Mouse (Mus musculus) hindbrain, embryonic 11.5 days (tissue): ENCODE results near the gene Tbc1d22b. TPM values are rescaled to one million over a fixed set of nuclear protein-coding genes. Genes with fewer than 3 reads are reported as not detected.
A peak's percentile ranks its signal among the peaks of the same experiment; 100 is the strongest.

Experiments
- ATAC-seq: fragments of 200-750 bp; cut with Nextera tagmentation; 2 replicates; pipeline ENCODE4 v1.8.0; 2017; ENCODE audit warnings: mild to moderate bottlenecking, moderate TSS enrichment, moderate library complexity; ENCODE audit not compliant: low FRiP score
- DNase-seq: peaks from one replicate; pipeline ENCODE4 v3.0.0-alpha.2; 2015; ENCODE audit warnings: low spot score
- H3K27ac ChIP-seq: fragments of 300-500 bp; sonication (generic); 2 replicates; pipeline ENCODE4 v1.5.1; 2014; ENCODE audit warnings: mild to moderate bottlenecking, low read depth, low read length
- H3K27me3 ChIP-seq: fragments of 300-500 bp; sonication (generic); 2 replicates; pipeline ENCODE4 v1.6.1; 2014; ENCODE audit warnings: mild to moderate bottlenecking, low read length, moderate library complexity, mixed read lengths; ENCODE audit not compliant: control insufficient read depth, insufficient read depth
- H3K36me3 ChIP-seq: fragments of 300-500 bp; sonication (generic); 2 replicates; pipeline ENCODE4 v1.6.1; 2014; ENCODE audit warnings: mild to moderate bottlenecking, low read length, moderate library complexity, mixed read lengths; ENCODE audit not compliant: control insufficient read depth, insufficient read depth
- H3K4me1 ChIP-seq: fragments of 300-500 bp; sonication (generic); replicated peaks from 2 replicates; pipeline ENCODE4 v1.6.1; 2014; ENCODE audit warnings: low read length, mixed read lengths; ENCODE audit not compliant: control insufficient read depth, insufficient read depth
- H3K4me2 ChIP-seq: fragments of 300-500 bp; sonication (generic); replicated peaks from 2 replicates; pipeline ENCODE4 v1.6.1; 2014; ENCODE audit warnings: mild to moderate bottlenecking, low read depth, low read length
- H3K4me3 ChIP-seq: fragments of 300-500 bp; sonication (generic); 2 replicates; pipeline ENCODE4 v1.5.1; 2014; ENCODE audit warnings: low read depth, low read length
- H3K9ac ChIP-seq: fragments of 300-500 bp; sonication (generic); 2 replicates; pipeline ENCODE4 v1.6.1; 2014; ENCODE audit warnings: low read depth, low read length
- H3K9me3 ChIP-seq: fragments of 300-500 bp; sonication (generic); 2 replicates; pipeline ENCODE4 v1.6.1; 2016; ENCODE audit warnings: low read length; ENCODE audit not compliant: control insufficient read depth
- WGBS: fragments of 180-500 bp; shearing (Covaris S2); extraction: QIAGEN DNeasy Blood & Tissue Kit; methylation state at CpG from one replicate; pipeline ENCODE4 v1.1.7; 2014; 5-methylcytosine and 5-hydroxymethylcytosine counted together
- polyA plus RNA-seq: library from polyadenylated mRNA; unstranded; fragments of >200 nt; fragmentation: Nextera tagmentation; extraction: Ambion mirVana; gene quantifications from 2 replicates; pipeline ENCODE4 v1.2.1, GENCODE M21; 2014

Gene Tbc1d22b
- polyA plus RNA-seq, 1 experiment from 2014 or later = 15.3 TPM

- 78% methylated on average over 10 of the region's 10 CpGs for WGBS
- H3K27me3 ChIP-seq = no peaks in the 10 kb centered on the region
- H3K9me3 ChIP-seq = no peaks in the 10 kb centered on the region
- no peak overlapping the region for H3K27ac ChIP-seq
- no peaks in the 10 kb centered on the region for H3K36me3 ChIP-seq
- ATAC-seq (no peak), DNase-seq (no peak)
- H3K4me2 ChIP-seq = no peak overlapping the region
- no peak overlapping the region for H3K9ac ChIP-seq
- no peaks in the 10 kb centered on the region for H3K4me1 ChIP-seq
- H3K4me3 ChIP-seq = no peak overlapping the region
Measured at GRCm38 (mm10) chr17:29531757-29532384, 17.7 kb upstream of the Tbc1d22b start.

- ATAC-seq = no peak
Measured at GRCm38 (mm10) chr17:29533866-29534265, 15.7 kb upstream of the Tbc1d22b start.

GRCm38 (mm10) chr17:29540426-29540825 lies 9.2 kb upstream of the Tbc1d22b start:
- Histone ChIP-seq H3K9ac (no peak overlapping the region), H3K9me3 (no peaks in the 10 kb centered on the region), H3K4me1 (no peaks in the 10 kb centered on the region), H3K4me3 (no peak overlapping the region), H3K27me3 (no peaks in the 10 kb centered on the region), H3K27ac (no peak overlapping the region), H3K36me3 (no peaks in the 10 kb centered on the region), H3K4me2 (no peak overlapping the region)
- WGBS = 85% methylated on average over 8 of the region's 8 CpGs
- no peak for ATAC-seq
- DNase-seq = no peak

More at GRCm38 (mm10) chr17:29533866-29534265, 15.7 kb upstream of the Tbc1d22b start:
- WGBS = 94% methylated on average over 11 of the region's 11 CpGs
- Histone ChIP-seq H3K4me1 (no peaks in the 10 kb centered on the region), H3K9me3 (no peaks in the 10 kb centered on the region), H3K4me3 (no peak overlapping the region), H3K27ac (no peak overlapping the region), H3K9ac (no peak overlapping the region), H3K4me2 (no peak overlapping the region), H3K36me3 (no peaks in the 10 kb centered on the region), H3K27me3 (no peaks in the 10 kb centered on the region)
- DNase-seq = no peak

DNA sequence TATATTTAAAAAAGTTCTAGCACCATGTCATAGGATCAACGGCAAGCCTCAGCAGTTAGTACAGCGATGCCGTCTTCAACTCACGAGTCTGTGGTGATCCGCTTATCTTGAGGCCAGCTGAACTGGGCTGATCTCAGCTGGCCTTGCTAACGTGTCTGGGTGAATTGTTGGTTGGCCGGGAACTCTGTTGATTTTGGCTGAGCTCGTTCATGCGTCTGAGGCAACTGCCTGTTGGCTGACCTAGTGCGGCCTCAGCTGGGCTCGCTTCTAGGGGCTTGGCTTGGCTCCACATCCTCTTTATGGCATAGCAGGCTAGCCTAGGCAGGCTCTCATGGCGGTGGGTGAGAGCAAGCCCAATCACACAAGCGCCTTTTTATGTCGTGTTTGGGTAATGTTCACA lies 8.2 kb upstream of the Tbc1d22b start:
- no peaks in the 10 kb centered on the region for H3K36me3 ChIP-seq
- H3K4me2 ChIP-seq = no peak overlapping the region
- 81% methylated on average over 14 of the region's 14 CpGs for WGBS
- H3K4me1 ChIP-seq = no peaks in the 10 kb centered on the region
- H3K27ac ChIP-seq = no peak overlapping the region
- DNase-seq (no peak), ATAC-seq (no peak)
- H3K4me3 ChIP-seq = no peak overlapping the region
- H3K9me3 ChIP-seq = no peaks in the 10 kb centered on the region
- no peak overlapping the region for H3K9ac ChIP-seq
- H3K27me3 ChIP-seq = no peaks in the 10 kb centered on the region

GRCm38 (mm10) chr17:29542831-29543690 lies 6.5 kb upstream of the Tbc1d22b start:
- Histone ChIP-seq H3K27me3 (no peaks in the 10 kb centered on the region), H3K9ac (no peak overlapping the region), H3K36me3 (no peaks in the 10 kb centered on the region), H3K4me2 (no peak overlapping the region), H3K9me3 (no peaks in the 10 kb centered on the region), H3K27ac (no peak overlapping the region), H3K4me3 (no peak overlapping the region), H3K4me1 (no peaks in the 10 kb centered on the region)
- no peak for DNase-seq
- 89% methylated on average over 19 of the region's 19 CpGs for WGBS
- ATAC-seq = no peak

- no peak for DNase-seq
- no peak for ATAC-seq
- Histone ChIP-seq H3K27me3 (no peaks in the 10 kb centered on the region), H3K27ac (no peak overlapping the region), H3K4me2 (no peak overlapping the region), H3K9me3 (no peaks in the 10 kb centered on the region), H3K36me3 (no peaks in the 10 kb centered on the region), H3K9ac (no peak overlapping the region), H3K4me1 (no peaks in the 10 kb centered on the region), H3K4me3 (no peak overlapping the region)
- WGBS = 75% methylated on average over 2 of the region's 2 CpGs
Measured at GRCm38 (mm10) chr17:29544064-29544463, 5.5 kb upstream of the Tbc1d22b start.

DNA sequence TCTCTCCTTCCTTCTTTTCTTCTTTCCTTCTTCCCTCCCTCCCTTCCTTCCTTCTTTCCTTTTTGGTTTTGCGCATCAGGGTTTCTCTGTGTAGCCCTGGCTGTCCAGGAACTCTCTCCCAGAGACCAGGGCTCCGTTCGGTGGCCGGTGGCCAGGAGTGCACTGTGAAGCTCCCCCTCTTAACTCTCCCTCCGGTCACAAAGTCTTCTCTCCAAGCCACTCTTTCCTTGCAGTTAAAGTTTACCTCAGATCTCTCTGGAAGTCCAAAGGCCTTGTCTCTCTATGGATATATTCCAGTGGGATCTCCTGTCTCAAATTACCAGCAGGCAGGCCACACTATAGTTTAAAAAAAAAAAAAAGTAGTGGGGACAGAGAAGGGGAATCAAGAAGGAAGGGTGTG lies 4.3 kb upstream of the Tbc1d22b start:
- no peak for ATAC-seq
- H3K27ac ChIP-seq = no peak overlapping the region
- H3K9me3 ChIP-seq = no peaks in the 10 kb centered on the region
- no peaks in the 10 kb centered on the region for H3K27me3 ChIP-seq
- DNase-seq = no peak
- no peak overlapping the region for H3K4me2 ChIP-seq
- H3K4me3 ChIP-seq = no peak overlapping the region
- H3K4me1 ChIP-seq = no peaks in the 10 kb centered on the region
- WGBS = 90% methylated on average over 5 of the region's 5 CpGs
- no peaks in the 10 kb centered on the region for H3K36me3 ChIP-seq
- H3K9ac ChIP-seq = no peak overlapping the region

GRCm38 (mm10) chr17:29548494-29548893 lies 1.1 kb upstream of the Tbc1d22b start:
- Histone ChIP-seq H3K36me3 (no peaks in the 10 kb centered on the region), H3K4me2 (no peak overlapping the region), H3K27me3 (no peaks in the 10 kb centered on the region), H3K27ac (no peak overlapping the region), H3K9ac (no peak overlapping the region), H3K4me3 (no peak overlapping the region), H3K4me1 (no peaks in the 10 kb centered on the region; the same call in 1 of the 2 replicates), H3K9me3 (no peaks in the 10 kb centered on the region)
- 73% methylated on average over 3 of the region's 3 CpGs for WGBS
- ATAC-seq (no peak), DNase-seq (no peak)

DNA sequence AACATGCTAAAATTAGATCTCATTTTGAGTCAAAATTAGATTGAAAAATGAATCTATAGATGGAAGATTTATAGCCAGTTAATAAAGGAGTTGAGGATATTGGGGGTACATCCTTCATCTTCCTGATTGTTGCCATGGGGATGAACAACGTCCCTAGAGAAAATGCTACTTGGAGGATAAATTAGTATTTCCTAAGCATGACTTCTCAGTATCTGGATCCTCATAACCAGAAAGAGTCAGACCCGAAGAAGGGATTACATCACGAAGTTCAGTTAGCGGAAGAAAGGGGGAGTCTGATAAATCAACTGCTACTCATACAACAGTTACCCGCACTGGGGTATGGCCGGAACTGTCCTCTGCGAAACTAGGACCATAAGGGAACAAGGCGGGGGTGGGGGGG lies 591 bp upstream of the Tbc1d22b start:
- ATAC-seq (peak; percentile 43; the same call in 1 of the 2 replicates), DNase-seq (no peak)
- H3K4me1 ChIP-seq = no peaks in the 10 kb centered on the region; the same call in 1 of the 2 replicates
- H3K4me2 ChIP-seq = peak overlapping the region; percentile 19; the same call in 1 of the 2 replicates
- H3K27me3 ChIP-seq = no peaks in the 10 kb centered on the region
- no peaks in the 10 kb centered on the region for H3K36me3 ChIP-seq
- WGBS = 53% methylated on average over 8 of the region's 8 CpGs
- no peaks in the 10 kb centered on the region for H3K9me3 ChIP-seq
- no peak overlapping the region for H3K4me3 ChIP-seq
- H3K27ac ChIP-seq = no peak overlapping the region
- H3K9ac ChIP-seq = no peak overlapping the region
